Mouse (Mus musculus): ENCODE measurements at regions not wholly inside any gene's neighbourhood (a gene's known extent, or its start where the extent isn't known, plus 50 kb on each side); places are given as distances from the start of the nearest gene placed in this dataset.

DNA sequence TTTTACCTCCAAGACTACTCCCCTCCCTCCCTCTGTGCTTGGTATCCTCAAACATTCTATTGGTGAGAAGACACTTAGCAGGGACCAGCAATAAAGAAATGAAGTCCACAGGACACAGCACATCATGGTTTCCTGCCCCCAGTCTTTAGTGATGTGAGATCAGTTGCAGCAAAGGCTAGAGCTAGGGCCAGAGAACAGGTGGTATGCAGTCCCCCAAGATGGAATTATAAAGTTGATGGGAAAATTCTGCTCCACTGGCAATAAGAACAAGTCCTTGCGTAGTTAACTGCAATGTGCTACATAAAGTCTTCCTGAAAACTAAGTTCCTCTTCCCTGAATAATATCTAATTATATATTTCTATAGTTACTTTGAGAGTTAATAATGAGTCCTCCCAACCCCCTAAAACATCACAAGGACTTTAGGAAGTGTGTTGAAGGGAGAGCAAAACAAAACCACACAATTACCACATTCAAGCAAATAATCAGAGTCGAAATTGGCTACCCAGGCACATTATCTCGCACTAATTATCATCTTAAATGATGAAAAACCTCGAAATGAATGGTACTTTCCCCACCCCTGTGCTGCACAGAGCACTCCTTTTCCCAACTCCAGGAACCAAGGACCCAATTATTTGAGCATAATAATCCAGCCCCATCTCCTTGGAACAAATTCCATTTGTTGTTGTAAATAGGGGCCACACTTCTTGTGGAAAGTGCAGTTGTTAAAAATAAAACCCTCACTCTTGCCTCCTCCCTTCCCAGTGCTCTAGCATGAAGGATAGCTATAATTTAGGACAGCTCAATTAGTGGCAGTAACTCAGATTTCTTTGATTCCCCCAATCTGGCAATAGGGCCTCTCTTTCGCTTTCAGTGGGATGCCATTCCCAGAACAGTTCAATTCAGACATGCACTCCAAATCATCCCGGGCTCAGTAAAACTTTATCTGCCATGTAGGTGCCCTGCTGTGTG is 2724.2 kb upstream of the Lrrc6 start:
- Histone ChIP-seq H3K36me3 (replicated peaks; ENCODE audit: control insufficient read depth, insufficient read depth, low read length) (no peaks in the 10 kb centered on the region), H3K9ac (replicated peaks; ENCODE audit: low read depth, low read length) (no peak overlapping the region), H3K4me1 (ENCODE audit: control insufficient read depth, insufficient read depth) (0 out of 2 replicates have a peak, but pooled peaks cover 2% of the 10 kb centered on the region), H3K27me3 (ENCODE audit: control insufficient read depth, insufficient read depth, low read length) (no peaks in the 10 kb centered on the region), H3K9me3 (replicated peaks; ENCODE audit: control insufficient read depth, low read length) (no peaks in the 10 kb centered on the region), H3K27ac (ENCODE audit: low read depth) (no peak overlapping the region), H3K4me3 (ENCODE audit: low read depth, low read length) (no peak overlapping the region), H3K4me2 (ENCODE audit: low read depth, low read length) (no peak overlapping the region)
- DNase-seq (ENCODE audit: low spot score) (no peak), ATAC-seq (ENCODE audit: insufficient read depth, low read depth) (no peak)
- 66% methylated on average over 6 of the region's 6 CpGs for WGBS
- TF ChIP-seq EP300 (IDR thresholded peaks at IDR 0.05; ENCODE audit: low read depth) (no peak), CTCF (IDR thresholded peaks at IDR 0.05; ENCODE audit: low read depth) (no peak)

- Histone ChIP-seq H3K9me3 (replicated peaks; ENCODE audit: control insufficient read depth, low read length) (no peaks in the 10 kb centered on the region), H3K27ac (ENCODE audit: low read depth) (no peak overlapping the region), H3K4me1 (ENCODE audit: control insufficient read depth, insufficient read depth) (0 out of 2 replicates have a peak, but pooled peaks cover 2% of the 10 kb centered on the region), H3K9ac (replicated peaks; ENCODE audit: low read depth, low read length) (no peak overlapping the region), H3K36me3 (replicated peaks; ENCODE audit: control insufficient read depth, insufficient read depth, low read length) (no peaks in the 10 kb centered on the region), H3K4me2 (ENCODE audit: low read depth, low read length) (no peak overlapping the region), H3K4me3 (ENCODE audit: low read depth, low read length) (no peak overlapping the region), H3K27me3 (ENCODE audit: control insufficient read depth, insufficient read depth, low read length) (no peaks in the 10 kb centered on the region)
- ATAC-seq (ENCODE audit: insufficient read depth, low read depth): no peak
- TF ChIP-seq EP300 (IDR thresholded peaks at IDR 0.05; ENCODE audit: low read depth): no peak
- TF ChIP-seq CTCF (IDR thresholded peaks at IDR 0.05; ENCODE audit: low read depth): no peak
- DNase-seq (ENCODE audit: low spot score): no peak
Measured at GRCm38 (mm10) chr15:69223411-69223810, 2722.7 kb upstream of the Lrrc6 start.

- DNase-seq (ENCODE audit: low spot score): no peak
- no peak overlapping the region for H3K27ac ChIP-seq (ENCODE audit: low read depth)
- no peak overlapping the region for H3K4me3 ChIP-seq (ENCODE audit: low read depth, low read length)
- TF ChIP-seq EP300 (IDR thresholded peaks at IDR 0.05; ENCODE audit: low read depth): no peak
- no peak for TF ChIP-seq CTCF (IDR thresholded peaks at IDR 0.05; ENCODE audit: low read depth)
- H3K9ac ChIP-seq (replicated peaks; ENCODE audit: low read depth, low read length): no peak overlapping the region
- no peaks in the 10 kb centered on the region for H3K27me3 ChIP-seq (ENCODE audit: control insufficient read depth, insufficient read depth, low read length)
- no peak for ATAC-seq (ENCODE audit: insufficient read depth, low read depth)
- no peaks in the 10 kb centered on the region for H3K9me3 ChIP-seq (replicated peaks; ENCODE audit: control insufficient read depth, low read length)
- H3K4me2 ChIP-seq (ENCODE audit: low read depth, low read length): no peak overlapping the region
- H3K36me3 ChIP-seq (replicated peaks; ENCODE audit: control insufficient read depth, insufficient read depth, low read length): no peaks in the 10 kb centered on the region
- 0 out of 2 replicates have a peak, but pooled peaks cover 2% of the 10 kb centered on the region for H3K4me1 ChIP-seq (ENCODE audit: control insufficient read depth, insufficient read depth)
- 71% methylated on average over 1 of the region's 1 CpGs for WGBS
Measured at GRCm38 (mm10) chr15:69222391-69222790, 2721.7 kb upstream of the Lrrc6 start.
